Mouse (Mus musculus) thymus, adult 2 months (tissue): ENCODE data around the gene Elovl6.

Experiments
- CTCF ChIP-seq: fragments of 200-500 bp; IDR thresholded peaks from 2 replicates; pipeline ENCODE4 v1.5.1; 2012; ENCODE audit warnings: mild to moderate bottlenecking, control low read depth, low read length, moderate library complexity, borderline replicate concordance; ENCODE audit not compliant: control insufficient read depth, poor library complexity, insufficient read depth; ENCODE audit errors: extremely low read depth
- POLR2A ChIP-seq: fragments of 200-500 bp; IDR thresholded peaks from 2 replicates; pipeline ENCODE4 v1.6.1; 2012; ENCODE audit warnings: mild to moderate bottlenecking, low read length, control low read depth, moderate library complexity; ENCODE audit not compliant: control insufficient read depth, poor library complexity, insufficient read depth; ENCODE audit errors: extremely low read depth

DNA sequence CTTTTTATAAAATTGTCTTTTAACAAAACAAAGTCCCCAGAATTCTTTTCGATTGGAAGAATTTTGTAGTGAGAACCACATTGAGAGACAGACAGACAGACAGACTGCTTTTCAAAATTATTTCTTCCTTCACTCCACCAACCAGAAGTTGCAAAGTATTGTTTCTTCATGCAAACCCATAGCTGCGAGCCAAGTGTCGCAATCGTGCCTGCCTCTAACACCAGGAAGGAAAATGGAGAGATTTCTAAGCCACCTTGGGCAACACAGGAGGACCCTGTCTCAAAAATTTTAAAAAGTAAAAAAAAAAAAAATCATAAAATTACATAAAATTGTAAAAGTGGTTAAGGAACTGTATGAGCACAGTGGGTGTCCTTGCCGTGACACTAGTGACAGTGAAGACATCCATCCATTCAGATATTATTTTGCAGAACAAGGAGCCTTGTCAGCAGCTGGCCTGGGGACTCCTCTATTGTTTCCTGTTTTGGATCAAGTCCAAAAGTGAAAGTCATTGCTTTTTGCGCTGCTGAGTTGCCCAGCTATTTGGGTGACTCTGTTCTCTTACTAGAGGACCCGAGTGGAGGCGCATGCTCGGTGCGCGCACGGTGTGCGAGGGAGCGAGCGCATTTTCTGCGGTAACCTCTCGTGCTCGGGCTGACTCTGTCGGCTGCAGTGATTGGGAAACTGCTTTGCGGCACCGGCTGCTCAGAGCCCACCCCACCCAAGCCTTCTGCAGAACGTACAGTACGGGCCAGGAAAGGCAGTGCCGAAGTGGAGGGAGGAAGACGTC, 80.3 kb downstream of the Elovl6 start:
- TF ChIP-seq CTCF (no peak), POLR2A (no peak)
